Mouse (Mus musculus) embryo, embryonic 9.5 days (tissue): ENCODE data around the gene 1700069L16Rik.

Source experiments
- DNase-seq: peaks from one replicate; pipeline ENCODE4 v3.0.0-alpha.2; 2017; ENCODE audit errors: extremely low spot score

The 1700069L16Rik gene

GRCm38 (mm10) chr5:113724446-113724845, at the start of gene 1700069L16Rik:
1700069L16Rik (minus strand) TSS chr5:113724772.
- DNase-seq: peak; percentile 84

GRCm38 (mm10) chr5:113773664-113774063, 49.1 kb upstream of the 1700069L16Rik start:
- peak; percentile 86 for DNase-seq

- no peak for DNase-seq
These were observed 48.4 kb upstream of the 1700069L16Rik start for GRCm38 (mm10) chr5:113772905-113773519.

DNA sequence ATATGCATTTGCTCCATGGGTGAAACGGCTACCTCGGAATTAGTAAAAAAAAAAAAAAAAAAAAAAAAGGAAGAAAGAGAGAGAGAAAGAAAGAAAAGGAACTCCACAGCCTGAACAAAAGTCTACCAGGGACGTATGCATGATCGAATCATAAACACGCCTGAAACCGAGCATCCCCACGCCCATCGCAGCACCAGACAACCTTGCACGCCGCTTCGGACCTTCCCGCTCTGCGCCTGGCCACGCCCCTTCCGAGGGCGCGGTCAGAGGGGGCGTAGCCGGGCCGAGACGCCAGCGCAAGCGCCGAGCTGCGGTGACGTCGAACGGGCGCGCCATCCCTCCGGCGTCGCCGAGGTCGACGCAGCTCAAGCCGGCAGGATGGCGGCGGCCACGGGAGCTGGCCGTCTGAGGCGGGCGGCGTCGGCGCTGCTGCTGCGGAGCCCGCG, 47.9 kb upstream of the 1700069L16Rik start, which contains the start of the genes Sart3 and Iscu:
Gene Sart3, minus strand, starts transcription at position 61 of the 446 bp plus-strand sequence.
Gene Iscu, plus strand, starts transcription at position 299 of the 446 bp plus-strand sequence.
- DNase-seq: peak; percentile 94

DNA sequence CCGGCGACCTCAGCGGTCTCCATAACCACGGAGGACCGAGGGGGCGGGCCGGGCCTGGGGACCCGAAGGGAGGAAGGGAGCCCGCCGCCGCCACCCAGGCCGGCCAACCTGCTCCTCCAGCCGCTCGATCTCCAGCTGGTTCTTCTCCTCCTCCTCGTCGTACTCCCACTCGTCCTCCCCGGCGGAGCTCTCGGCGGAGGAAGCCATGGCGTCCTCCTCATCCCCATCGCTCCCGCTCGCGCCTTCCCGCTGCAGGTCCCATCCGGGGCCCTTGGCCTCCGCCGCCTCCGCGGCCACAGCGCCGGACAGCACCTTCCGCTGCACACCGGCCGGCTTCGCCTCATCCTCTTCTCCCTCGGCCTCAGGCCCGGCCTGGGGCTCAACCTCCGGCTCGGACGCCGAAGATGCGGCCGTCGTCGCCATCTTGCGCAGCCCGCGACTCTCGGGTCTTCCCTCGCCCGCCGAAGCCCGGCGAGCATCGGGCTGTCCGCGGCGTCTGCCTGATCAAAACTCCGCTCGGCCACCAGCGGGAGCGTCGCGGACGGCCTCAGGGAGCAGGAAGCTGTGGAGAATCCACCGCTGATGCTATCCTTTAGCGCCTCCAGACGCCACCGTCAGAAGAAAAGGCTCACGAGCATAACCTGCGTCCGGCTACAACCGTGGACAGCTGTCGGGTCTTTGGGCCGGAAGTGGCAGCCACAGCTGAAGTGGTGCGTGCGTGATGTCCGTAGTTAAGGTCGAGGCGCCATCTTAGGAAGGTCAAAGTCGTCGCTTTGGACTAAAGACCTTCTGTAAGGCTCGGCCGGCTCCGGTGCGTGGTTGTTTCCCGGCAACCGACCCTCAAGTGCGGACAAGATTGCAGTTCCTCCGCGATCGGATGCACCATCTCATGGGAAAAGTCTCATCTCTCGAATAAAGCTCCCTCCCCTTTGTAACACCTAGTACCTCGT, 46.9 kb upstream of the 1700069L16Rik start:
- peak; percentile 90 for DNase-seq

DNA sequence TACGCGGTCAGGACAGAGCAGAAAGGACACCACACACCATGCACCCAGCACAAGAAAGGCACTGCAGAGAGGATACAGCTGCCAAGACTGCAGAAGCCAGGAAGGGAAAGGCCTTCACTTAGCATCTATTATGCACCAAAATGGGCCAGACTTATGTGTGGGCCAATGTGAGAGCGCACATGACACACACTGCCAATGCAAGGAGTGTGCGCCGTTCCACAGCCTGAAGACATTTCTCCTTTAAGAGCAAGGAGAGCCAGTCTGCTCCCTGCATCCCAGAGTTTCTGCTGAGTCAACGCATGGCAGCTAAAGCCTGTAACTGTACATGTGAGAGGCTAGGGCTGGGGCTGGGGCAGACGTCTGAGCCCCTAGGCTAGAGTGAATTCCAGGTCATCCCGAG, 44.2 kb upstream of the 1700069L16Rik start:
- no peak for DNase-seq

GRCm38 (mm10) chr5:113765641-113766526, 41.3 kb upstream of the 1700069L16Rik start:
- no peak for DNase-seq

- no peak for DNase-seq
These were observed 39.9 kb upstream of the 1700069L16Rik start for GRCm38 (mm10) chr5:113764426-113764825.

GRCm38 (mm10) chr5:113761585-113761984, 37.0 kb upstream of the 1700069L16Rik start:
- no peak for DNase-seq

- no peak for DNase-seq
These were observed 30.9 kb upstream of the 1700069L16Rik start for GRCm38 (mm10) chr5:113755347-113756030.

GRCm38 (mm10) chr5:113751521-113752157, 27.1 kb upstream of the 1700069L16Rik start:
- DNase-seq: no peak

- no peak for DNase-seq
These were observed 24.2 kb upstream of the 1700069L16Rik start for GRCm38 (mm10) chr5:113748556-113749331.

GRCm38 (mm10) chr5:113747629-113748028, 23.1 kb upstream of the 1700069L16Rik start:
- no peak for DNase-seq

DNA sequence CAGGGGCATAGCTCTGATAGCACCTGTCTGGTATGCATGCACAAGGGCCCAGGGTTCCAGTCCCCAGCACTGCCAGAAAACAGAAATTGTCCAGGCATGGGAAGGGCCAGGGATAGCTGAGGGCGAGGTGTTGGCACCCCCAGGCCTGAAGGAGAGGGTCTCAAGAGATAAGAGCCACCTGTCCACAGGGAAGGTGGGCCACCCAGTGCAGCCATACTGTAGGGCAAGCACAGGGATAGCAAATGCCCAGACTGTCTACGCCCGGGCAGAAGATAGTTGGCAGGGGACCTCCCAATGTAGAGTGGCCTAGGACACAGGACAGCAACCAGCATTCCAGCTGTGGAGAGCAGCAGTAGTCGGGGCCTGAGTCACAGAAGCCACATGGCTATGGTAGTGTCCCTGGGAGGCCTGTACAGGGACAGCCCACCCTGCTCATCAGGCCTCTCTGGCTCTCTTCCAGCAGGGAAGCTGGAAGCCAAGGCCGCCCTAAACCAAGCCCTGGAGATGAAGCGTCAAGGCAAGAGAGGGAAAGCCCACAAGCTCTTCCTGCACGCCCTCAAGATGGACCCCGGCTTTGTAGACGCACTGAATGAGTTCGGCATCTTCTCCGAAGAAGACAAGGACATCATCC, 13.2 kb upstream of the 1700069L16Rik start:
- DNase-seq: no peak

DNA sequence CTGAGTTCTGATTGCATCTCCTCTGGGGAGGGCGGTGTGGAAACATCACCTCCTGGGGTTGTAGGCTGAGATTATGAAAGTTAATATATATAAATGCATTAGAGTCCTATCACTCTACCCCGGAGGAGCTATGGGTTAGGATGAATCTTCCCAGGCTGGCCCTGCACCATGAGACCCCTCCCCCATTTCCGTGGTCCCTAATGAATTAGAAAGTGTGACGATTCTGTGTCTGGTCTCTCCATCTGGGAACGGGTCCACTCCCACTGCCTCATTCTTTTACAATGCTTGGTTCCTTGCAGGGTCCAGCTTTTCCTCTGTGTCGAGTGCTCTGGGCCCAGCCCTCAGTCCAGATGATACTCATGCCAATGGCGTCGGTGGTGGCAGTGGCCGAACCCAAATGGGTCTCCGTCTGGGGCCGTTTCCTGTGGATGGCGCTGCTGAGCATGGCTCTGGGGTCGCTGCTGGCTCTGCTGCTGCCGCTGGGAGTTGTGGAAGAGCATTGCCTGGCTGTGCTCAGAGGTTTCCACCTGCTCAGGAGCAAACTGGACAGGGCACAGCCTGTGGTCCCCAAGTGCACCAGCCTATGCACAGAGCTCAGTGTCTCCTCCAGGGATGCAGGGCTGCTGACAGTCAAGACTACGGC, 12.1 kb upstream of the 1700069L16Rik start:
- DNase-seq: no peak

- no peak for DNase-seq
These were observed 11.5 kb upstream of the 1700069L16Rik start for GRCm38 (mm10) chr5:113736113-113736502.

DNA sequence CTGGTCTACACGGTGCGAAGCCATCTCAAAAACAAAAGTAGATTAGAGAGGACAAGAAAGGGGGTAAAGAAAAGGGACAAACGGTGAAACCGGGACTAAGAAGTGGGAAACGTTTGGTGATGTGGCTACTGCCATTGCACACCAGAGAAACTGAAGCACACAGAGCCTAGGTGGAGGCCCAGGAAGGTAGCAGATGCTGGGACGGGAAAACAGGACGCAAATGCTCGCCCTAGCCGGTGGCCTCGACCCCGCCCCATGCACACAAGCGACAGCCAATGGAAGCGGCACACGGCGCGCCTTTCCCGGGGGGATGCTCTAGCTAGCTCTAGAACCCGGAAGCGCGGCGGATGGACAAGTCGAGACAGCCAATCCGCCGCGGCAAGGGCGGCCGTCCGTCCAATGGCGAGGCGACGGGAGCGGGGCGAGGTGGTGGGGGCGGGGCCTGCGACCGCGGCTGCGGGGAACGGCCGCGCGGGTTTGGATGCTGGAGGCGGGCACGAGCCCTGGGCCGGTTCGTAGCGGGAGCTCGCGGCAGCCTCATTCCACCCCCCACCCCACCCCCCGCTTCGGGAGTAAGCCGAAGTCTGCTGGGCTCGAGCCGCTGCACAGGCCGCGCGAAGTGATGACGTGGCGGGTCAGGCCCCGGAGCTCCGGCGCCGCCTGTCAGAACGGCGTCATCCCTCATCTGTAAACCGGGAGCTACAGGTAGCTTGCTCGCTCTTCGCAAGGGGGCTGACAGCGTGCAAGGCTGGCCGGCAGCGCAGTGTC, 11.0 kb upstream of the 1700069L16Rik start, which contains the start of gene Ficd:
Gene Ficd, plus strand, starts transcription at position 459 of the 768 bp plus-strand sequence.
- peak; percentile 96 for DNase-seq

DNA sequence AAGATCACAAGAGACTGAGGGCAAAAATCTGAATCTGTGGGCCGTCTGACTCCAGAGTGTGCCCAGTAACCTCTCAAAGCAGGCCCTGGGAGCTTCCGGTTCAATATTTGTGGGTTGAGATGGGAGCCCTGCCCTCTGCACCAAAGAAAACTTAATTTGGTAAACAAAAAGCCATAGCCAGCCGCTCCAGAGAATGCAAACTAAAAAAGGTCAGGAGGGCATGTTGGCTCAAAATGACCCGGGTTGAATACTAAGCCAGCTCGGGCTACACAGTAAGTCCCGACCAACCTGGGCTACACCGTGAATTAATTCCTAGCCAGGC, 10.4 kb upstream of the 1700069L16Rik start:
- DNase-seq: no peak
